Mouse (Mus musculus): Measurements from ENCODE around the gene Pcnx2.

GRCm38 (mm10) chr8:125807905-125808310, 90.2 kb downstream of the Pcnx2 start:
- TF ChIP-seq CTCF (IDR thresholded peaks at IDR 0.05; ENCODE audit: extremely low read depth, insufficient read depth, low read length) (no peak), POLR2A (IDR thresholded peaks at IDR 0.05; ENCODE audit: extremely low read depth, insufficient read depth, low read length) (no peak)
